Mouse (Mus musculus): ENCODE data around the gene Gtsf2. TPM values are rescaled to one million over a fixed set of nuclear protein-coding genes. Genes with fewer than 3 reads are reported as not detected.

Gene Gtsf2
- not detected in 2 replicates for polyA plus RNA-seq (2012; rRNA removed)

DNA sequence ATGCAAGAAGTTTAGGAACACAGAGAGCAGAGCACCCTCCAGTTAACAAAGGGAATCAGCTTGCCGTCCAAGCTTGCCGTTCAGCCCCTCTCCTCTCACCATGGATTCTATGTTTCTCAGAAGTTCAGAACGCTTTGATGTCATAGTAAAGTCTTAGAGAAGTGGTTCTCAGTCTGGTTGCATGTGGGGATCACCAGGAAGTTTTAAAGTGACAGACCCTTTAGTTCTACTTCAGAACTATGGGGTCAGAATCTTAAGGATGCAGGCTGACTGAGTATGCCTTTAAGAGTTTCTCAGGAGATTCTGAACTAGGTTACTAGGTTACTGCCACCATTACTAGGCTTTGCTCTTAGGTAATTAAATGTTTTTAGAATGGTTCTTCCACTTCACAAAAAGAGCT is at the start of gene Gtsf2:
TSS of gene Gtsf2 (minus strand) at position 101 of the 400 bp plus-strand sequence.
- no peaks in the 10 kb centered on the region for H3K27me3 ChIP-seq (ENCODE audit: control insufficient read depth, insufficient read depth, low read length)
- H3K4me1 ChIP-seq (ENCODE audit: control insufficient read depth, insufficient read depth, insufficient read length, low read length) = no peaks in the 10 kb centered on the region
- WGBS = 74% methylated on average over 3 of the region's 3 CpGs
- H3K27ac ChIP-seq (ENCODE audit: insufficient read depth, low read depth, low read length) = no peak within 1 kb of the TSS
- TF ChIP-seq POLR2A (IDR thresholded peaks at IDR 0.05; ENCODE audit: low read depth, low read length) = no peak
- no peak for TF ChIP-seq CTCF (IDR thresholded peaks at IDR 0.05; ENCODE audit: extremely low read depth, insufficient read length, insufficient replicate concordance, low read depth, low read length)
- no peaks in the 10 kb centered on the region for H3K36me3 ChIP-seq (ENCODE audit: control insufficient read depth, insufficient read depth, low read length)
- H3K4me3 ChIP-seq (ENCODE audit: low read depth, low read length) = no peak within 1 kb of the TSS

DNA sequence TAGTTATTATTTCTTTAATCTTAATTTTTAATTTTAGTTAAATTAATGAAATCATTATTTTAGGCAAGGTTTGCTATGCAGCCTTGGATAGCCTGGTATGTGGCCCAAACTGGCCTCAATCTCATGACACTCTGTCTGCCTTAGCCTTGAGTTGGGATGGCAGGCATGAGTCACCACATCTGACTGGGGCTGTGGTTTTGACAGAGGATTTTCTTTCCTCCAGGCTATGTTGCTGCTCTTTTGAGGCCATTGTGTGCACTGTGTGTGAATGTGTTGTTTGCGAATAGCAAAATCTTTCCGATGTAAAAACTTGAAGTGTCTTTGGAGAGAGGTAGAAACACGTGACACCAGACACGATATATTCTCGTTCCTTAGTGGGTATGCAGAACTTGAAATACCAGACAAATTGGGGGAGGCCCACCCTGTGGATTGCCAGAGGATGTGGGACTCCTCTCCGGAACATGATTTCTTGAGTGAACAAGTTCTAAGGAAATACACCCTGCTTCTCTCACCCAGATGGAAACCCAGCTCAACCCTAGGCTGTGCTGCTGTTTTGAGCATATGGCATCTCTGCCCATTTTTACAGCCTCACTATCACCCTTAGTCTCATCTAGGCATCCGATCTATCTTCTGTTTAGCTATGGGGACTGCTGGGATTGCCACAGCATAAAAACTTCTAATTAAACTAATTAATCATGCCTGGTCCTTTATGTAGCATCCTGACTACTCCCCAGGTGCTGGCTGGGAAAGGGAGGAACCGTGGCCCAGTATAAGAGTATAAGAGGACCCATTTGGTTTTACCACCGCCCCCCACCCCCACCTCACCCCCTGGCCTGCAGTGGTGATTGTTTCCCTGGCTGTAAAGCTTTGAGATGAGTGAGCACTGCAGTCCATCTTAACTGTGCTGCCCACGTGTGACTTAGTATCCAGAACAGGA is 48.2 kb upstream of the Gtsf2 start:
- H3K36me3 ChIP-seq (ENCODE audit: control insufficient read depth, insufficient read depth, low read length) = no peaks in the 10 kb centered on the region; the same call in 1 of the 2 replicates
- H3K27me3 ChIP-seq (ENCODE audit: control insufficient read depth, insufficient read depth, low read length) = no peaks in the 10 kb centered on the region
- H3K27ac ChIP-seq (ENCODE audit: insufficient read depth, low read depth, low read length) = no peak overlapping the region
- TF ChIP-seq POLR2A (IDR thresholded peaks at IDR 0.05; ENCODE audit: low read depth, low read length) = no peak
- TF ChIP-seq CTCF (IDR thresholded peaks at IDR 0.05; ENCODE audit: extremely low read depth, insufficient read length, insufficient replicate concordance, low read depth, low read length) = no peak
- H3K4me1 ChIP-seq (ENCODE audit: control insufficient read depth, insufficient read depth, insufficient read length, low read length) = no peaks in the 10 kb centered on the region
- H3K4me3 ChIP-seq (ENCODE audit: low read depth, low read length) = no peak overlapping the region
- 82% methylated on average over 10 of the region's 10 CpGs for WGBS

- WGBS = 65% methylated on average over 4 of the region's 4 CpGs
- no peak for TF ChIP-seq POLR2A (IDR thresholded peaks at IDR 0.05; ENCODE audit: low read depth, low read length)
- TF ChIP-seq CTCF (IDR thresholded peaks at IDR 0.05; ENCODE audit: extremely low read depth, insufficient read length, insufficient replicate concordance, low read depth, low read length) = no peak
- Histone ChIP-seq H3K27ac (ENCODE audit: insufficient read depth, low read depth, low read length) (no peak overlapping the region), H3K36me3 (ENCODE audit: control insufficient read depth, insufficient read depth, low read length) (no peaks in the 10 kb centered on the region; the same call in 1 of the 2 replicates), H3K4me3 (ENCODE audit: low read depth, low read length) (no peak overlapping the region), H3K27me3 (ENCODE audit: control insufficient read depth, insufficient read depth, low read length) (no peaks in the 10 kb centered on the region), H3K4me1 (ENCODE audit: control insufficient read depth, insufficient read depth, insufficient read length, low read length) (no peaks in the 10 kb centered on the region)
Measured at GRCm38 (mm10) chr15:103488336-103488735, 40.1 kb upstream of the Gtsf2 start.

DNA sequence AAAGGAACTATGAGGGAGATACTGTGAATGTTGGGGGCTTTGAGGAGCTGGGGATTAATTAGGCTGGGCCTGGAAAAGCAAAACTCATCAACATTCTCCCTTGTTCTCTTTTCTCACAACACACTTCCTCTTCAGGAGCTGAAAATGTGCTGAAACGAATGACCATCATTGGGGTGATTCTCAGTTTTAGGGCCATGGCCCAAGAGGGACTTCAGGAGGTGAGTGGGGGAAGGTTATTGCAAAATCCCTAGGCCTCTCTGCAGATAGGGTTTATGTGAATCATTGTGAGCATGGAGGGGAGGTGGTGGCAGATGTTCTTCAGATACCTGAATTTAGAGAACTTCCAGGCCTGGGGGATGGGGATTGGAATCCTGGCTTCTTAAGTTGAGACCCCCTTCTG is 38.4 kb upstream of the Gtsf2 start:
- WGBS = 83% methylated on average over 1 of the region's 1 CpGs

DNA sequence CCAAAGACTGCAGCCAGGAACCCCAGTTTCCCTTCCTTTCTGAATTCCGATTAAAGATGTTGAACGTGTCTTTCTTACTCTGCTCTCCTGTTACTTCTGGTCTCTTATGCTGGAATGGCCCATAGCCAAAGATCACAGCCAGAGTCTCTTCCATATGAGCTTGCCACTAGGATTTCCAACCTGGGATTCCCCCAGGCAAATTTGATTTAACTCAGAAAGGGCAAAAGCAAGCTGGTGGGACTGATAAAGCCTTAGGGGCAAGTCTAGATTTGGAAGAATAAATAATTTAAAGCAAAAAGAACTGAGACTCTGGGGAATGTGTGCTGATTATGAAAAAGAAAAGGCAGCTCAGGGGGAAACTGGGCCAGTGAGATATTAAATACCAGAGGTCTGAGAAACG is 36.8 kb upstream of the Gtsf2 start:
- Histone ChIP-seq H3K27me3 (ENCODE audit: control insufficient read depth, insufficient read depth, low read length) (no peaks in the 10 kb centered on the region), H3K4me1 (ENCODE audit: control insufficient read depth, insufficient read depth, insufficient read length, low read length) (peaks cover 2% of the 10 kb centered on the region; the same call in 1 of the 2 replicates), H3K36me3 (ENCODE audit: control insufficient read depth, insufficient read depth, low read length) (no peaks in the 10 kb centered on the region), H3K27ac (ENCODE audit: insufficient read depth, low read depth, low read length) (no peak overlapping the region), H3K4me3 (ENCODE audit: low read depth, low read length) (no peak overlapping the region)
- 85% methylated on average over 3 of the region's 3 CpGs for WGBS
- TF ChIP-seq CTCF (IDR thresholded peaks at IDR 0.05; ENCODE audit: extremely low read depth, insufficient read length, insufficient replicate concordance, low read depth, low read length) (no peak), POLR2A (IDR thresholded peaks at IDR 0.05; ENCODE audit: low read depth, low read length) (no peak)

More for the DNA sequence above, 38.4 kb upstream of the Gtsf2 start:
- TF ChIP-seq POLR2A (IDR thresholded peaks at IDR 0.05; ENCODE audit: low read depth, low read length) (no peak), CTCF (IDR thresholded peaks at IDR 0.05; ENCODE audit: extremely low read depth, insufficient read length, insufficient replicate concordance, low read depth, low read length) (no peak)
- Histone ChIP-seq H3K4me1 (ENCODE audit: control insufficient read depth, insufficient read depth, insufficient read length, low read length) (no peaks in the 10 kb centered on the region), H3K36me3 (ENCODE audit: control insufficient read depth, insufficient read depth, low read length) (no peaks in the 10 kb centered on the region), H3K27me3 (ENCODE audit: control insufficient read depth, insufficient read depth, low read length) (no peaks in the 10 kb centered on the region), H3K27ac (ENCODE audit: insufficient read depth, low read depth, low read length) (no peak overlapping the region), H3K4me3 (ENCODE audit: low read depth, low read length) (no peak overlapping the region)

DNA sequence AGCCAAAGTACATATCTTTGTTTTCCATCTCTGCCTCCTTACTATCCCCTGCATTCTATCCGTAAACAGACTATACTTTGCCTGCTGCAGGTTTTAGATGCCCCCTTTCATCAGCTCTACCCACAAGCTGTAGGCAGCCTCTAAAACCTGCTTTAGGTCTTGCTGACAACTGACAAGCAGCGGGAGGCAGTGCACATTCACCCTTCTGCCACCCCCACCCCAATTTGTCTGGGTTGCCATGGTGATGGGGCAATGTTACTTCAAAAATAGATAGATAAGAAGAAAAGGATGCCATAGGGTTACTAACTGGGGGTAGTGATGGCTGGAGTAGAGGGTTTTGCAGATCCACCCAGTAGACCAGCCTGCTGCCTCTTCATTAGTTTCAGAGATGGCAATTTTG is 36.2 kb upstream of the Gtsf2 start:
- Histone ChIP-seq H3K27ac (ENCODE audit: insufficient read depth, low read depth, low read length) (no peak overlapping the region), H3K36me3 (ENCODE audit: control insufficient read depth, insufficient read depth, low read length) (no peaks in the 10 kb centered on the region), H3K4me3 (ENCODE audit: low read depth, low read length) (no peak overlapping the region), H3K4me1 (ENCODE audit: control insufficient read depth, insufficient read depth, insufficient read length, low read length) (peaks cover 5% of the 10 kb centered on the region; the same call in 1 of the 2 replicates), H3K27me3 (ENCODE audit: control insufficient read depth, insufficient read depth, low read length) (no peaks in the 10 kb centered on the region)
- WGBS = 79% methylated on average over 2 of the region's 2 CpGs
- no peak for TF ChIP-seq CTCF (IDR thresholded peaks at IDR 0.05; ENCODE audit: extremely low read depth, insufficient read length, insufficient replicate concordance, low read depth, low read length)
- TF ChIP-seq POLR2A (IDR thresholded peaks at IDR 0.05; ENCODE audit: low read depth, low read length) = no peak

DNA sequence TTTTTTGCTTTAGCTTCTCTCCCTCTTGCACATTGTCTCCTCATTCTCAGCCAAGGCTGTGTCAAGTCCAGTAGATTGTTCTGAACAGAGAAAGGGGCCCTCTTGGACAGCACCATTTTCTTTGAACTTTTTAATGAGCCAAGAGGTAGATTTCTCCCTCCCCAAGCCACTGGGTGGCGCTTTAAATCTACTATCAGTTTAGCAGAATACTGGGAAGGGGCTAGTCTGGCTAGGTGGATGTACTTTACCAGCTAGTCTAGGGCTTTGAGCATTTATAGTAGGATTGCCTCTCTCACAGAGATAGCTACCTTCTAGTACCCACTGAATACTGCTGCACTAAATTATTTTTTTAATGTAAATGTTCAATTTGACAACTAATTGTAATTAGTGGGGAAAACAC is 34.2 kb upstream of the Gtsf2 start:
- no peak overlapping the region for H3K27ac ChIP-seq (ENCODE audit: insufficient read depth, low read depth, low read length)
- H3K36me3 ChIP-seq (ENCODE audit: control insufficient read depth, insufficient read depth, low read length) = no peaks in the 10 kb centered on the region

More for the DNA sequence above, 34.2 kb upstream of the Gtsf2 start:
- H3K4me3 ChIP-seq (ENCODE audit: low read depth, low read length) = no peak overlapping the region
- TF ChIP-seq POLR2A (IDR thresholded peaks at IDR 0.05; ENCODE audit: low read depth, low read length) (no peak), CTCF (IDR thresholded peaks at IDR 0.05; ENCODE audit: extremely low read depth, insufficient read length, insufficient replicate concordance, low read depth, low read length) (no peak)
- H3K4me1 ChIP-seq (ENCODE audit: control insufficient read depth, insufficient read depth, insufficient read length, low read length) = peaks cover 13% of the 10 kb centered on the region; the same call in 1 of the 2 replicates
- H3K27me3 ChIP-seq (ENCODE audit: control insufficient read depth, insufficient read depth, low read length) = no peaks in the 10 kb centered on the region
- 4% methylated on average over 1 of the region's 1 CpGs for WGBS

Measured in small intestine, adult 2 months (tissue).